Mouse (Mus musculus): ENCODE results near the gene Zfhx2.
A peak's percentile ranks its signal among the peaks of the same experiment; 100 is the strongest.

DNA sequence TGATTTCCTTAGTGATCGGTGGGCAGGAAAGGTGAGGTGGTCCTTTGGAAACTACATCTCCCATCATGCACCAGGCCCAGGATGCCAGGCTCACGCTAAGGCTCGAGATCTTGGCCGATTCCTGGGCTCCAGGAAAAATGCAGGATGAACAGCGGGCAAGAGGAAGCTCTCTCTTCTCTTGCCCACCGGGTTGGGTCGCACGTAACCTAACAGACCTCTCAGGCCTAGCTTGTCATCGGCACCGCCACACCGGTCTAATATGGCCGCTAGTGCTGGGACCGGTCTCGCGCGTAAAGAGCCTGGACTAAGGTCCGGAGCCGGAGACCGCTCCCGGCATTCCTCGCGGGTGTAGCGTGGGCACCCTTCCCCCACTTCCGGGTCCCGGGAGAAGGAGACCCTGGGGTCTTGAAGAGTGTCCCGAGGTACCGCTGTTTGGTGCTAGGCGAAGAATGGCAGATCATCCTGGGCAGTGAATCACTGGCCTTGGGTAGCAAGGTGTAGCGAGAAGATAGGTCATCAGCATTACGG is 2.6 kb upstream of the Zfhx2 start, which contains the start of gene Thtpa:
- peak; percentile 94 for TF ChIP-seq HCFC1 (IDR thresholded peaks at IDR 0.05; ENCODE audit: borderline replicate concordance, insufficient read depth, low read length)
- no peak for TF ChIP-seq ZC3H11A (IDR thresholded peaks at IDR 0.05; ENCODE audit: borderline replicate concordance, low read depth, low read length)
- TF ChIP-seq CHD2 (IDR thresholded peaks at IDR 0.05; ENCODE audit: low read depth, low read length): peak; percentile 73
- no peak for TF ChIP-seq ZNF384 (IDR thresholded peaks at IDR 0.05; ENCODE audit: low read depth, low read length)

Measured in ES-E14 (cell line).